Mouse (Mus musculus) liver, embryonic 14.5 days (tissue): ENCODE results near the gene Hoxd4. TPM values are rescaled to one million over a fixed set of nuclear protein-coding genes. Genes with fewer than 3 reads are reported as not detected.

Experiments used
- ATAC-seq: fragments of 200-750 bp; cut with Nextera tagmentation; 2 replicates; pipeline ENCODE4 v1.8.0; 2017; ENCODE audit warnings: moderate number of reproducible peaks, mild to moderate bottlenecking, moderate library complexity; ENCODE audit not compliant: insufficient read depth
- DNase-seq, 3 experiments: peaks; one replicate each; pipeline ENCODE4 v3.0.0-alpha.2; 2012 to 2013; ENCODE audit warnings: low read depth in 3 of 3, low spot score in 3 of 3
- H3K27ac ChIP-seq: fragments of 300-500 bp; sonication (generic); 2 replicates; pipeline ENCODE4 v1.5.1; 2014; ENCODE audit warnings: moderate library complexity, mild to moderate bottlenecking, control low read depth, inconsistent platforms
- H3K27me3 ChIP-seq: fragments of 300-500 bp; sonication (generic); 2 replicates; pipeline ENCODE4 v1.6.1; 2014; ENCODE audit warnings: mild to moderate bottlenecking, low read length, moderate library complexity; ENCODE audit not compliant: control insufficient read depth, insufficient read depth
- H3K36me3 ChIP-seq: fragments of 300-500 bp; sonication (generic); replicated peaks from 2 replicates; pipeline ENCODE4 v1.6.1; 2014; ENCODE audit warnings: low read depth; ENCODE audit not compliant: control insufficient read depth, insufficient read depth
- H3K4me1 ChIP-seq, 2 experiments: fragments of 200-500 bp in 1 of 2; fragments of 300-500 bp in 1 of 2; sonication (generic) in 1 of 2; replicated peaks; 2 replicates each; pipeline ENCODE4 v1.6.1; 2012 to 2014; ENCODE audit warnings: antibody characterized with exemption in 1 of 2, inconsistent platforms in 1 of 2, low read length in 1 of 2; ENCODE audit not compliant: control insufficient read depth in 2 of 2, insufficient read depth in 2 of 2
- H3K4me2 ChIP-seq: fragments of 300-500 bp; sonication (generic); 2 replicates; pipeline ENCODE4 v1.6.1; 2014; ENCODE audit warnings: low read depth, mild to moderate bottlenecking, control low read depth, moderate library complexity
- H3K4me3 ChIP-seq, 2 experiments: fragments of 200-500 bp in 1 of 2; fragments of 300-500 bp in 1 of 2; sonication (generic) in 1 of 2; 2 replicates each; pipeline ENCODE4 v1.5.1; 2012 to 2014; ENCODE audit warnings: low read depth in 2 of 2, low read length in 2 of 2, mild to moderate bottlenecking in 2 of 2, control low read depth in 1 of 2, inconsistent platforms in 1 of 2, moderate library complexity in 1 of 2; ENCODE audit not compliant: insufficient read depth in 1 of 2
- H3K9ac ChIP-seq: fragments of 300-500 bp; sonication (generic); replicated peaks from 2 replicates; pipeline ENCODE4 v1.6.1; 2014; ENCODE audit warnings: mild to moderate bottlenecking, control low read depth, moderate library complexity
- H3K9me3 ChIP-seq: fragments of 300-500 bp; sonication (generic); 2 replicates; pipeline ENCODE4 v1.6.1; 2016; ENCODE audit warnings: low read length, mixed read lengths; ENCODE audit not compliant: control insufficient read depth
- CTCF ChIP-seq: IDR thresholded peaks from 2 replicates; pipeline ENCODE4 v1.5.1; 2016; ENCODE audit warnings: antibody characterized with exemption, low read depth, control low read depth
- EP300 ChIP-seq: IDR thresholded peaks from 2 replicates; pipeline ENCODE4 v1.6.1; 2016; ENCODE audit warnings: antibody characterized with exemption, low read depth
- WGBS: fragments of 180-500 bp; shearing (Covaris S2); extraction: QIAGEN DNeasy Blood & Tissue Kit; methylation state at CpG from one replicate; pipeline ENCODE4 v1.1.7; 2014; ENCODE audit not compliant: insufficient replicate concordance; 5-methylcytosine and 5-hydroxymethylcytosine counted together
- polyA plus RNA-seq, 2 experiments: library from polyadenylated mRNA; depleted of rRNA in 1 of 2; stranded (reverse) in 1 of 2; unstranded in 1 of 2; fragments of >200 nt; fragmentation: Nextera tagmentation in 1 of 2; extraction: Ambion mirVana in 1 of 2; gene quantifications; 2 replicates each; pipeline versions ENCODE4 v1.2.1 to v1.2.3; 2012 to 2014

Hoxd4 gene
- polyA plus RNA-seq, 2 experiments: 0.04 TPM; not detected in 1

GRCm38 (mm10) chr2:74709465-74710419 is 2.0 kb upstream of the Hoxd4 start:
- Histone ChIP-seq H3K4me2 (no peak overlapping the region), H3K27me3 (peaks cover 96% of the 10 kb centered on the region), H3K4me3 (no peak overlapping the region), H3K4me1 (no peaks in the 10 kb centered on the region), H3K27ac (no peak overlapping the region), H3K36me3 (no peaks in the 10 kb centered on the region), H3K9me3 (no peaks in the 10 kb centered on the region), H3K9ac (no peak overlapping the region)
- DNase-seq (no peak), ATAC-seq (no peak)
- TF ChIP-seq CTCF (no peak), EP300 (no peak)
- WGBS: 17% methylated on average over 5 of the region's 5 CpGs

- Histone ChIP-seq H3K27ac (no peak overlapping the region), H3K4me2 (no peak overlapping the region), H3K9ac (no peak overlapping the region), H3K4me3 (no peak overlapping the region), H3K36me3 (no peaks in the 10 kb centered on the region), H3K27me3 (peaks cover 95% of the 10 kb centered on the region), H3K9me3 (no peaks in the 10 kb centered on the region), H3K4me1 (no peaks in the 10 kb centered on the region)
- DNase-seq: no peak
- no peak for ATAC-seq
- no peak for TF ChIP-seq EP300
- TF ChIP-seq CTCF: no peak
- 2% methylated on average over 16 of the region's 16 CpGs for WGBS
Observed at GRCm38 (mm10) chr2:74710929-74711543, 693 bp upstream of the Hoxd4 start.

GRCm38 (mm10) chr2:74713239-74714150 is 1.8 kb downstream of the Hoxd4 start:
- Histone ChIP-seq H3K27ac (no peak overlapping the region), H3K4me2 (no peak overlapping the region), H3K9me3 (no peaks in the 10 kb centered on the region), H3K27me3 (peaks cover 77% of the 10 kb centered on the region), H3K36me3 (no peaks in the 10 kb centered on the region), H3K4me1 (no peaks in the 10 kb centered on the region), H3K4me3 (no peak overlapping the region), H3K9ac (no peak overlapping the region)
- no peak for DNase-seq
- TF ChIP-seq EP300 (no peak), CTCF (no peak)
- 18% methylated on average over 19 of the region's 19 CpGs for WGBS
- ATAC-seq: no peak

- no peak overlapping the region for H3K9ac ChIP-seq
- WGBS: 10% methylated on average over 18 of the region's 18 CpGs
- H3K9me3 ChIP-seq: no peaks in the 10 kb centered on the region
- no peak for DNase-seq
- no peak for TF ChIP-seq EP300
- no peak overlapping the region for H3K27ac ChIP-seq
- no peak overlapping the region for H3K4me3 ChIP-seq
- no peaks in the 10 kb centered on the region for H3K36me3 ChIP-seq
- no peak for ATAC-seq
- H3K4me2 ChIP-seq: no peak overlapping the region
- H3K27me3 ChIP-seq: peaks cover 69% of the 10 kb centered on the region
- H3K4me1 ChIP-seq: no peaks in the 10 kb centered on the region
Observed at GRCm38 (mm10) chr2:74714156-74714789, 2.5 kb downstream of the Hoxd4 start.
